Mouse (Mus musculus) thymus, adult 2 months (tissue): ENCODE measurements around the gene Comp.

ENCODE experiments used
- CTCF ChIP-seq: fragments of 200-500 bp; IDR thresholded peaks from 2 replicates; pipeline ENCODE4 v1.5.1; 2012; ENCODE audit warnings: mild to moderate bottlenecking, control low read depth, low read length, moderate library complexity, borderline replicate concordance; ENCODE audit not compliant: control insufficient read depth, poor library complexity, insufficient read depth; ENCODE audit errors: extremely low read depth
- POLR2A ChIP-seq: fragments of 200-500 bp; IDR thresholded peaks from 2 replicates; pipeline ENCODE4 v1.6.1; 2012; ENCODE audit warnings: mild to moderate bottlenecking, low read length, control low read depth, moderate library complexity; ENCODE audit not compliant: control insufficient read depth, poor library complexity, insufficient read depth; ENCODE audit errors: extremely low read depth

DNA sequence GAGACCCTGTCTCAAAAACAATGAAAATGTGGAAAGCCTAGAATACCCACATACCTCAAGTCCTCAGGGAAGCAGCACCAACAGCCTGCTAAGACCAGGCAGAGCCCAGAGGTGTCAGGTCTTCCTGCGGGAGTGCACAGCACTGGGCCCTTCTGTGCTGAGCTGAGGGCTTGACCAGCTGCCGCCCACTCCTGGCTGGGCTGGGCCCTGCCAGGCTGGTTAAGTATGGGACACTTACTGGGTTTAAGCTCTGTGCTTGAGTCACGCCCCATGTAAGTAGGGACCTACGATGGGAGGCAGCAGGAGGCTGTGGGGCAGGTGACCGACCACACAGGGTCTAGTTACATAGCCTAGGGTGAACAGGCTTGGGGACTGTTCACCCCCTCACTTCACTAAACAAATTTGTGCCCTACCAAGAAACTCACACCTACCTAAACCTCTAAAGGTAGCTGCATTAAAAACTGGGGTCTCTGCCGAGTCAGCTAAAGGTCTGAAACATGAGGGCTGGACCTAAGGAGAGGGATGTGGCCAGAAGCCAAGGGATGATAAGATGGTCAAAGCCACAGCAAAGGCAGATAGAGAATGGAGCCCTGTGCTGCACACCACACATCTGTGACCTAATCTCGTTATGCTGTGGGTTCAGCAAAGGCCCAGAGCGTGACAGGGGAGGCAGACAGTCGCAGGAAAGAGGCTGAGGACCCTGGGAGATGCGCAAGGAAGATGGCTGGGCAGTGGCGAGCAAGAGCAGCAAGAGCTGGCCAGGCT lies 46.7 kb downstream of the Comp start:
- TF ChIP-seq POLR2A (no peak), CTCF (no peak)
